Mouse (Mus musculus): ENCODE measurements around the gene E030025P04Rik.

The E030025P04Rik gene

DNA sequence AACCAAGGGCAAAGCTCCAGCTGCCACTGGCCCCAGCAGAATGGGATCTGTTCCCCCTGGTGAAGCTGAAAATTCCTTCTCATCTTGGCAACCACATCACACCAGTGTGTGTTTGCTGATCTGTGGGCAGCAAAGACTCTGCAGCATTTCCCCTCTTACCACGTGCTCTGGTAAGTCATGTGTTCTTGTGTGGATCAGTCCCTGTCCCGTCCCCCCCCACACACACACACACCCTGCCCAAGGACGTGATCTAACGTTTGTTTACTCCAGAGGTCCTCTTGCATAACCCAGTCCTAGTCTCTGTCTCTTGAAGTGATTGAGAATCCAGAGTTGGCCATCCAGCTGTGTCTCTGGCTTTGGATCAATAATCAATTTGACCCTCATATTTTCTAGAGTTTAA lies at the start of gene E030025P04Rik:
Gene E030025P04Rik (minus strand): TSS at position 134 of the 400 bp plus-strand sequence.
- DNase-seq: no peak

DNA sequence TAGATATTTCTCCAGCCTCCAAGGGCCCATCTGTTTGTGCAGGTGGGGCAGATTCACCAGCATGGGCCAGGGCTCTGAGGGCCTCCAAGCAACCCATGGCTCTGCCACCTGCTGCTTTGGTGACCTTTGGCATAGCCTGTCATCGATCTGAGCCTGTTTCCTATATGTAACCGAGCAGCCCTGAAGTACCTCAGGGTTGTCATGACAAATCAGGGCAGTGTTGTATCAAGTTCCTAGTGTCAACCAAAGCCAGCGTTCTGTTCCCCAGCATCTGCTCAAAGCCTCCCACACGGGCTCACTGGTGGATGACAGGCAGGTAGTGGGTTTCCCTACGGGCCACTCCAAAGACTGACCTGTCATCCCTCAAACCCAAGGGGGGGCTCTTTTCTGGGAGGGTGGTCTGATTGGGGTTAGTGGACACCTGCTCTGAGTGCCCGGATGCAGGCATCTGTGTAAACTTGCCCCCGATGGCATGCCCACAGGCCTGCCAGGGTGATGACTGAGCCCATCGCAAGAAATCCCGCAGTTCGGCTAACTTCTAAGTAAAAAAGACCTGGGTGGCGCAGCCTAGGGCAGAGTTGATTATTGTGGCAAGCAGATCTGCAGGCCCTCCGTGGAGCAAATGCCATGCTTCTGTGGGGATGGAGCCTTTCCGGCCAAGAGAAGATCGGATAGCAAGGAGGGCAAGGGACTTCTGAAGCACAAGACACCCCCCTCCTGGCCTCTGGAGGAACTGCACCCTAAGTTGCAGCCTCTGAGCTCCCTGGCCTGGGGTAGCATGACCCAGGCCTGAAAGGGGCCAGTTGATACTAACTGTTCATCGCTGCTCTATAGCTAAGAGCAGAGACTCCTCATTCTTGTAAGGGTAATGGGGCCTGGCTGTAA lies 48.7 kb upstream of the E030025P04Rik start:
- DNase-seq: peak; percentile 53 to 55

DNA sequence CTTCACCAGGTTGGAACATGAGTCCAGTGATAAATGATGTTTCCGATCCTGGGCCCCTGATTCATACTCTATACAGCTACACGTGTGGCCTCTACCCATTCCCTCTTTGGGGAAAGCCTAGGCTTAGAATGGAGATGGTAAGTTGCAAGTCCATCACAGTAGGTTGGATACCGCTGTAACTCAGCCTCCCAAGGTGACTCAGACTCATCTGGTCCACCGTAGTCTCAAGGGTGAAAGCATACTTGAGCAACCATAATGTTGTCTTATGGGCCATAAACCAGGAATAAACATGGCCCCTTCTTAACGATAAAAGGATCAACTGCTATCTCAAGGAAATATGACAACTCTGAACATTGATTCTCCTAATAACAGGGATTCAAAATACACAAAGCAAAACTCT lies 44.1 kb upstream of the E030025P04Rik start:
- no peak for DNase-seq

DNA sequence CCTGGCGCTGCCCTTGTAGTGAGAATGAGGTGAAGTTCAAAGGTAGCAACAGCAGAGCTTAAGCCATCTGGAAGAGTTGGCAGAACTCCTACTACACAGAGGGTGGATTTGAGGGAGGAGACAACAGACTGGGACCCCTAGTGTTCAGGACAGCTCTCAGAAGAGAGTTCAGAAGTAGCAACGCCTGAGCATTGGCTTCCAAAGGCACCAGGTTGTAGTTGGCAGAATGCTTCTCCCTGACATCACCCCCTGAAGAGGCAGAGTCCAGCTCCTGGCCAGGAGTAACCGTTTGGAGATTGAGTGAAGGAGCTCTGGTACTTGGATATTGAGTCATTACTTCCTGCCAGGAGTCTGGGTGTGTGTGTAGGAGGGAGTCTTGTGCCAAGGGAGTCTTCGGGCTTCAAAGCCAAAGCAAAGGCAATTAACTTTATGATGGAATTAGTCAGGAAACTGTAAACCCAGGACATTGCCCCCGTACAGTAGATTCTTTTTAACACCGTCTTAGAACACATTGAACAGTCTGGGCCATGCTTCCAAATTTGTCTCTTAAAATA lies 43.5 kb upstream of the E030025P04Rik start:
- no peak for DNase-seq

DNA sequence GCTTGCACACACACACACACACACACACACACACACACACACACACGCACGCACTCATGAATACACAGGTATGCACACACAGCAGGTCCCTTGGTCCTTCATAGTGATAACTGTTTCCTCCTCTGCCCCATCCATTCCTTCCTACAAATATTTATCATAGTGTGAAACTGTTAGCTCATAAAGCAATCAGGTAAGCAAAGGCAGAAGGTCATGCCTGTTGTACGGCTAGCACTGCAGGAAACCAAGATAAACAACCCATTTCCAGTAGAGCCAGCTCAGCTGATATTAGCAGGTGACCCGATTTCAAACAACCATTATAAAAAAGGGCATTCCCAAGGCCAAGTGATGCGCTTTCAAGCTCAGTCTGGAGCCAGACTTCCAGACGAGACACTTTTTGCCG lies 36.9 kb upstream of the E030025P04Rik start:
- no peak for DNase-seq

DNA sequence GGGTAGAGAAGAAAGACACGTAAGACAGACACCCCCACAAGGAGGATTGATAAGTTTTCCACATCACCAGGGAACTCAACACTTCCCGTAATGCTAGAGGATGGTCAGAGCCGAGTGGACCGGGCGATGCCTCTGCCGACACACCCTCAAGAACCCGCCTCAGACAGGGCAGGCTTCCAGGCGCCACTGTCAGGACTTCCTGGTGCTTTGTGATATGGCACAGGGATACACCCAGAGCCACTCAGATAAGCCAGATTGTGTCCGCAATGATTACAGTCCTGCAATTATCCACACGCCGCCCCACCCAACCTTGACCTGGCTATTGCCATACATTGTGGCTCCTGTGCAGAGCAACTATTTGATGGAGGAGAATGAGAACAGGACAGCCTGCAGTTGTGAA lies 36.1 kb upstream of the E030025P04Rik start:
- DNase-seq: no peak

DNA sequence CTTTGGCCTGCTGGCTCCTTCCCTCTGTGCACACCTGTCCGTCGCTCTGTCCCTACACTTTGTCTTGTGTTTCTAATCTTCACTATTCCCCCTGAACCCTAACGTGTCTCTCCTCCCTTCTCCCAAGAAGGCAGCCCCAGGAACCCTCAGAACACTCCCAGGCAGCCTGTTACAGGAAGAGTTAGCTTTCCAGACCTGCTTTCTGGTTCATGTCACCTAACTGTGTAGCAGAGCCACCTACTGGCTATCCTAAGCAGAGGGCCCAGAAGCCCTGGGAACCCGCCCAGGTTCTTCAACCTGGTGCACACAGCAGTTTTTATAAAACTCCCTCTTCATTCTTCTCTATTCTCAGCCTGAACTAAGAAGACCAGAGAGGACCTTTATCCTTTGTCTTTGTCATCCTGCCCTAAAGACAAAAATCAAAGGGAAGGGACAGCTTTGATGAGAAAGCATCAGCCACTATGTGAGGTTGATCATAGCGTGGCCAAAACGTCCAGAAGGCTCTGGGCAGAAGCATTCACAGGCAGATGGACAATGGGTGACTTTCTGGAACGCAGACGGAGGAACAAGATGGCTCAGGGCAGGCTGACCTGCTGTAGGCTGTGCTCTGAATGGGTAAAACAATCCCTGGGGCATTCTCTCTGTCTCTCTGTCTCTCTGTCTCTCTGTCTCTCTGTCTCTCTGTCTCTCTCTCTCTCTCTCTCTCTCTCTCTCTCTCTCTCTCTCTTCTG lies 34.8 kb upstream of the E030025P04Rik start:
- DNase-seq: no peak

DNA sequence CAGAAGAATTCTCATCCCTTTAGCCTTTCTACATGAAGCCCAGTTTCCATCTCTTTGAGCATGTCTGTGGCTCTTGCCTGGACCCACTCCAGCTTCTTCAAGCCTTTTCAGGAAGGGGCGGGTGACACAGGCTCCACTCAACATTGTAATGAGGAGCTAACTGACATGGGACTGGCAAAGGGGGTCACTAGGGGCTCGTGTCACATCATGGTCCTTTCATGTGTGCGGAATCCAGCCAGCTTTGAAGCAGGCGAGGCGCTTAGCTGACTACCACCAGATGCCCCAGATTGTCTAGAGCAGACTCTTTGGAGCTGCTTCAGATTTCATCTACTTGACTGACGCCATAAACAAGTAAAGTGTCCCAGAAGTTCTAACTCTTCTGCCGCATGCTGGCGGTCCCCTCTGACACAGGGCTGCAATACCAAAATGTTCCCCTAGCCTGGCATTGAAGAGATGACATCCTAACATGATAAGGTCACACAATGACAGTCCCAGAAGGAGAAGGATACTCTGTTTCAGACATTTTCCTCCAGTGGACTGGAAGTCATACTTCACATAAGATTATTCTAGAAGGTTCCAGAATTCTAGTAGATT lies 31.3 kb upstream of the E030025P04Rik start:
- no peak for DNase-seq

DNA sequence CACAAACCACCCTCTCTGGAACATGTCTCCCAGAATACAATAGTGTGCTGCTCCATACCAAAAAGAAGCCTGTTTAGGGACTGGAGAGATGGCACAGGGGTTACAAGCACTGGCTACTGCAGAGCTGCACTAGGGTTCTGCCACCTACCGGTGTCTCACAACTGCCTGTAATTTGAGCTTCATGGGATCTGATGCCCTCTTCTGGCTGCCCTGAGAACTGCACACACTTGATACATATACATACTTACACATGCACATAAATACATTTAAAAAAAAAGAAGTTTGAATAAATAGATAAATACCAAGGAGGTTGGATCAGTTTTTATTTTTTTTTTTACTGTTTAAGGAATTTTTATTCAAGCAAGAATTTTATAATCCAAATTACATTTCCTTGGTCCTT lies 28.1 kb upstream of the E030025P04Rik start:
- DNase-seq: no peak

DNA sequence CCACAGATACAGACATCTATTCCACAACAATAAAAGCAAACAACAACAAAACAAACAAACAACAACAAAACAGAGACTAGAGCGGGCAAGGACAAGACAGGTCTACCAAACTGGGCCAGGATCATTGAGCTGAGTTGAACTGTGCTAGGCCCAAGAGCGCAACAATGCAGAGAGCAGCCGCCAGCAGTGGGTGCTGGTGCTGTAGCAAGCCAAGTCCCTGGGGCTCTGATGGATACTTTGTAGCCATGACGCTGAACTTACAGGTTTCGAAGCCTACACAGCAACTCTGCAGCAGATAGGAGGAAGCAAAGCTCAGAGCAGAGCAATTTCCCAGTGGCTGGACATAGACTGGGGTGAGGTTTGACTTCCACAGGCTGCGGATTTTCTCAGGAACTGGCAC lies 26.6 kb upstream of the E030025P04Rik start:
- no peak for DNase-seq

DNA sequence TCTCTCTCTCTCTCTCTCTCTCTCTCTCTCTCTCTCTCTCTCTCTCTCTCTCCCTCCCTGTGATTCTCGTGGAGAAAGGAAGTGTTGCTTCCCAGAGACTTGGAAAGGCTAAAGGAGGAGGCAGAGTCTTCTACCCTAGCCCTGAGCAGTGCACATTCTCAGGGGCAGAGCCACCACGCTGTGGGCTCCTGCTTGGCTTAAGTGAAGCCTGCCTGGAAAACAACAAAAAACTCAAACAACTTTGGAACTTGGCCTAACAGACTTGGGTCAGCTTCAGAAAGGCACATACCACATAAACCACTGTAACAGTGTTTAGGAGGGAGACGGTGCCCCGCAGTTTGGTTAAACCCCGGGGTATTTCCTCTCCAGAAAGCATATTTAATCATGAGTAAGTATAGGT lies 13.5 kb upstream of the E030025P04Rik start:
- DNase-seq: no peak

DNA sequence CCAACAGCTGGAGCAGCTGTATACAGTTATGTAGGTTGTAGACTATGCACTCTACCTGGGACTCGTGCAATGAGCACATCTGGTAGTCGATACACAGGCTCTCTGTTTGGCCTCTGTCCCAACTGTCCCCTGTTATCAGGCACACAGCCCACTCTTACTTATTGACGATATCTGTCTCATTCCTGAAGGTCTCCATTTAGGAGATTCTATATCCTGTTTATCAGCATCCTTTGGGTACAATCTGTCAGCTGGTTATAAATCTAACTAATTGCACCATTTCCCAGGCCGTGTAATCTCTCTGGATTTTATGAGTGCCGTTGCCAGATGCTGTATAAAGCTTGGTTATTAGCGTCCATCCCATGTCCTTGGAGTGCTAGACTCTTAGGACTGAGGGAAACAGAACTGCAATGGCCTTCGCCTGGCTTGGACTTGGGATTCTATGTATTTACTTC lies 747 bp upstream of the E030025P04Rik start:
- DNase-seq: no peak

DNA sequence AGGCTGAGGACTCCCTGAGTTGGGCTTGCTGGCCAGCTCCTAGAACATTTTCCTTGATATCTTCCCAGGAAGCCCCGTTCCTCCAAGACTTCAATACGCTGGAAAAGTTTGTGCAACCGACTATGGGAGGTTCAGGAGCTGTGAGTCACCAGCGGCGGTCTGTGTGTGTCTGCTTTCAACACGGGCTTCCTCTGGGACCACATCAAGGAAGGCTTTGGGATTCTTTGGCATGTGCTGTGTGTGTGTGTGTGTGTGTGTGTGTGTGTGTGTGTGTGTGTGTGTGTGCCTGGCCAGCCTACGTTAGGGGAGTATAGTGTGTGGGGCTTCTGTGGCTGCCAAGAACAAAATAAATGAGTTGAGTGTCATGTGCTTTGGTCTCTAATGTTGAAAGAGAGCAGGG lies 17.7 kb downstream of the E030025P04Rik start:
- no peak for DNase-seq

DNA sequence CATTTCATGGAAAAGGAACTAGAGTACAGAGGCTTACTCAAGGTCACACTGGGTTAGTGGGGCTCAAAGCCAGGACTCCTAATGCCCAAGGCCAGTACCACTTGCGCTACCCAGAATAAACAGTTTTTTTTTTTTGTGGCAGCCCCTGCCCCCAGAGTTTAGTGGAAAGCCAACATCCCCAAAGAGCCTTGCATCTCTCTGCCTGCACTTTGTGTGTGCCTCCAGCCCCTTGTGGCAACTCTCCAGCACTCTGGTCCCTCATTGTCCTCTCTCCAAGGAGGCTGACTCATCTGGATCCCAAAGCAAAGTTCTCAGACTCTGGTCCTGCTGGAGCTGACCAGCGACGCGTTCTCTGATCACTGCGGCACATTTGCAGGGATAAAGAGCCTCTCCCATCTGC lies 18.7 kb downstream of the E030025P04Rik start:
- no peak for DNase-seq

DNA sequence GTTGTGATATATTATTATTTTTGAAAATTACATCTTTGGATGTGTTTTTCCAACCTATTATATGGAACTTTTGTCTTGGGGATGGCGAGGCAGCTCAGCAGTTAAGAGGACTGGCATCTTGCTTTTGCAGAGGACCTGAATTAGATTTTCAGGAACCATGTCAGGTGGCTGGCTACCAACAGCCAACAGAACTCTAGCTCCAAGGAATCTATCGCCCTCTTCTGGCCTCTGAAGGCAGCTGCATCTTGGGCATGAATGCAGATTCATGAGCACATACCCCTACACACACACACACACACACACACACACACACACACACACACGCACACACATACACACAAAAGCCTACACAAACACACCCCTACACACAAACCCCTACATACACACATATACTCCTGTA lies 19.9 kb downstream of the E030025P04Rik start:
- DNase-seq: no peak

DNA sequence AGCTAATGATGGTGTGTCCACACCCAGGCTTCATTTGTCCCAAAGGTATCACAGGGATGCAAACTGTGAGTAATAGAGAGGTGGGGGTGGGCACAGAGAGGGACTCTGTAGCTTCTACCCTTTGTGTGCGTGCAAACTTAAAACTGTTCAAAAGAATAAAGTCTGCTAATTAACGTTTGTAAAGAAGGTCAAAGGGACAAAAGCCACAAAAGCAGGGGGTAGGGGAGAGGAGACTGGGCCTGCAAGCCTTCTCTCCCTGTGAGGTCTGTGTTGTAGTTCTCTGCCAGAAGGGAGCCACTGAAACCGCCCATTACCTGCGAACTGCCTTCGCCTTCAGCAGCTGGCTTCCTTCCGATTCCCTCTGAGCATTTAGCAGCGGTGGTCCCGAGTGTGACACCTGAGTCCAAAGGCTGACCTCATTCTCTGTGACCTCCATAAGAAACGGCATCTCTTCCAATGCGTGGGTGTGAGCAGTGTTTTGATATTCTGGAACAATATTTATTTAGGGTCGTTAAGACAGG lies 34.3 kb downstream of the E030025P04Rik start:
- no peak for DNase-seq

DNA sequence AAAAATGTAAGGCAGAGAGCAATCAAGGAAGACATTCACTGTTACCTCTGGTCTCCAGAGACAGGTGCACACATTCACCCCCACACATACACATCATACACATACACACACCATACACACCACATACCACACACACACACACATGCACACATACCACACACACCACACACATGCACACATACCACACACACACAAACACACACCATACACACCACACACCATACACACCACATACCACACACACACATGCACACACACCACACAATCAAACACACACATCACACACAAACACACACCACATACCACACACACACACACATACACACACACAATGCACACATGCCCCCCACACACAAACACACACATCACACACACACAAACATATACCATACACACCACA lies 35.1 kb downstream of the E030025P04Rik start:
- DNase-seq: no peak

DNA sequence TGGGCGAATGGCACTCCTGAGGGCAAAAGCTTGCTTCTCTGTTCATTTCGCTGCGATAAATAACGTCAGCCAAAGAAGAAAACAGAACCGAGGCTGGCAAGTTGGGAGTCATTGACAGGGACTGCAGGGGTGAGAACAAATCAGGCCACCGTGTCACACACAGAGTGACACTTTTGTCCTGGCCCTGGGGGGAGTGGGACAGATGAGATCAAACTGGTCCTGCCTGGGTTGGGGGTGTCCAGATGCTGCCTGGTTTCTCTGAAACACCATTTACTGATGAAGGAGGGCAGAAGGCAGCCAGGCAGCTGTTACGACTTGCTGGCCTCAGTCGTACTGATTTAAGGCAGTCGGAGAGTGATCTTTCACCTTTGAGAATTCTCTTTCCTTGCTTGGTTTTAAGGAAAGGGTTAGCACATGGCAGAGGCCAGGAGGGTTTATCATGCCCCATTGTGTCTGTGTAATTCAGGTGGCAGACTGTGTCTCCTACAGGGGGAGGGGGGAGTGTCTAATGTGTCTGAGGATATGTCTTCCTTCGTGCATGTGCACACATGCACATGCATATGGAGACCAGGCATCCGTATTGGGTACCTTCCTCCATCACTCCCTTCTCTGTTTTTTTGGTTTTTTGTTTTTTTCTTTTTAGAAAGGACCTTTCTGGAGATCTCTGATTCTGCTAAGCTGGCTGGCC lies 36.5 kb downstream of the E030025P04Rik start:
- no peak for DNase-seq

DNA sequence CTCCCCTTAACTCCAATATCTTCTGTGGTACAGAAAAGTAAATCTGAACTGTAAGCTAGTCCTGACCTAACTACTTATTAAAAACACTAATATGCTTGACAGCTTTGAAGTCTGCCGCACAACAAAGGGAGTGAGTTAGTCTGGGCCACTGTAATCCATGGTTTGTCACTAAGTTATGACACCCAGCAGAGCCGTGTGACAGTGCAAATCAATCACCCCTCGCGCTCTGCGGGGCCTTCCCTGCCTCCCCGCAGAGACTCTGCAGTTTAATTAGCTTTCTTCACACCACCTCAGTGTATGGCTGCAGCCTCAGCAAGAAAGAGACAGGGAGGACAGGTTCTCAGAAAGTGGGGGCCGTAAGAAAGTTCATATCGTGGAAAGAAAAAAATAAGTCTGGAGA lies 37.4 kb downstream of the E030025P04Rik start:
- no peak for DNase-seq

DNA sequence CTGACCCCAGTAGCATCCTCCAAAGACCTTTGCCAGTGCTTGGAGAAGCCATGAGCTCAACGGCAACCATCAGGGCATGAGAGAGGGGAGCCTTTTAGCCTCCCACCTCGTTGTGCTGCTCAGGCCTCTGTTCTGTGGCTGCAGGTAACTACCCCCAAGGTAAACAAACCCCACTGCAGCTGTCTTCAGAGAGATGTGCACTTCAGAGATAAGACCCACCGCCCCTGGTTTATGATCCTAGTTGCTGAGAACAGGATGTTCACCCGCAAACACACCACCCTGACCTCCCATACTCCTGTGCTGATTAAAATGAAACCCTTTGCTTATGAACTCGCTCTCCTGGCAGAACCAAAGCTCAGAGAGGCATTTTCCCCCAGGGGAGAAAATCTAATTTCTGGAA lies 38.0 kb downstream of the E030025P04Rik start:
- no peak for DNase-seq

DNA sequence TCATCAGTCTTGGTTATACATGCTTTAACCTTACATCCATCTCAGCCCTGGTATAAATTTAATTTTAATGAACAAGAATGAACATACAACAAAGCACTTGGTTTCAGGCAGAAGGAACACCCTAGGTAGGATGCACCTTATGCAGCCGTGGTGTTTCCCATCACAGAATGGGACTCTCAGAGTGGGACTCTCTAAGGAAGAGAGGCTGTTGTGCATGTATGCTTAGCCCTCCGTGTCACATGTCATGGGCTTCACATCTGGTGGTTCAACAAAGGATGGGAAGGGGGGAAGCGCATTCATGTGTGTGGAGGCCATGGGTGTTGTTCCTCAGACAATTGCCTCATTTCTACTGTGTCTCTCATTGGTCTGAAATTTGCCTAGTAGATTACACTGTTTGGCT lies 40.8 kb downstream of the E030025P04Rik start:
- no peak for DNase-seq

DNA sequence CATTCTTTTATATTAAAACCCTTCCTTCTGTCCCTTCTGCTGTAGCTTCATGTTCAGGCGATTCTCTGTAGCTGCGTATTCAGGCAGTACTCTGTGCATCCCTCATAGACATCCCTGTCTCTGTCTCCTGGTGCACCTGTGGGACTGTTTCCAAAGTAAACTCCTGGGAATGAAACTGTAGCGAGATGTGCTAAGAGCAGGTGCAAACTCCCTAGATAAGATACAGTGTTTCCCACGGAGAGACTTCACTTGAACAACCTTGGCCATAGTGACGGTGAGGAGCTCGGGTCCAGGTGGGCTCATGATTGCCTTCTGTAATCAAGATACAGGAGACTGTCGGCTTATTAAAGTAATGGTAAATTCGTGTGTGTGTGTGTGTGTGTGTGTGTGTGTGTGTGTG lies 41.5 kb downstream of the E030025P04Rik start:
- no peak for DNase-seq

DNA sequence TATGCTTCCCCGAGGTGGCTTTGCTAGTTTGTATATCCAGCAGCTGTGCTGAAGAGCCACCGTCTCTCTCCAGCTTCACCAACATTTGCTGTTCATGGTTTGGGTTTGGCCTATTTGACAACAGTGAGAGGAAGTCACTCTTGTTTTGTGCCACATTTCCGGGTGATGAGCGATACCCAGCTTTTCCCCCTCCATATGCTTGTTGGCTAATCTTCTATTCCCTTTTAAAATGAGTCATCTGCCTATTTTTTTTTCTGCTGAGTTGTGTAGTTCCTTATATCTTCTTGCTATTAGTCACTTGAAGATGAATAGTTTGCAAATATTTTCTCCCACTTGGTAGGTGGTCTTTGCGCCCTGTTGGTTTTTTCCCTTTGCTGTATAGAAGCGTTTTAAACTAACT lies 43.9 kb downstream of the E030025P04Rik start:
- DNase-seq: no peak
